Mouse (Mus musculus) frontal cortex, adult 2 months (tissue): ENCODE results near the gene Iqcc. TPM values are rescaled to one million over a fixed set of nuclear protein-coding genes. Genes with fewer than 3 reads are reported as not detected.

Experiments
- DNase-seq, 2 experiments: peaks; one replicate each; pipeline ENCODE4 v3.0.0; 2022; ENCODE audit warnings: low spot score in 1 of 2; ENCODE audit errors: extremely low spot score in 1 of 2
- polyA plus RNA-seq: library from polyadenylated mRNA; depleted of rRNA; stranded (reverse); fragments of >200 nt; gene quantifications from 2 replicates; pipeline ENCODE4 v1.2.3, GENCODE M21; 2012

Gene Iqcc
- polyA plus RNA-seq, 1 experiment = 34.9 TPM

- no peak for DNase-seq
Observed at GRCm38 (mm10) chr4:129622803-129623535, 4.1 kb upstream of the Iqcc start.

DNA sequence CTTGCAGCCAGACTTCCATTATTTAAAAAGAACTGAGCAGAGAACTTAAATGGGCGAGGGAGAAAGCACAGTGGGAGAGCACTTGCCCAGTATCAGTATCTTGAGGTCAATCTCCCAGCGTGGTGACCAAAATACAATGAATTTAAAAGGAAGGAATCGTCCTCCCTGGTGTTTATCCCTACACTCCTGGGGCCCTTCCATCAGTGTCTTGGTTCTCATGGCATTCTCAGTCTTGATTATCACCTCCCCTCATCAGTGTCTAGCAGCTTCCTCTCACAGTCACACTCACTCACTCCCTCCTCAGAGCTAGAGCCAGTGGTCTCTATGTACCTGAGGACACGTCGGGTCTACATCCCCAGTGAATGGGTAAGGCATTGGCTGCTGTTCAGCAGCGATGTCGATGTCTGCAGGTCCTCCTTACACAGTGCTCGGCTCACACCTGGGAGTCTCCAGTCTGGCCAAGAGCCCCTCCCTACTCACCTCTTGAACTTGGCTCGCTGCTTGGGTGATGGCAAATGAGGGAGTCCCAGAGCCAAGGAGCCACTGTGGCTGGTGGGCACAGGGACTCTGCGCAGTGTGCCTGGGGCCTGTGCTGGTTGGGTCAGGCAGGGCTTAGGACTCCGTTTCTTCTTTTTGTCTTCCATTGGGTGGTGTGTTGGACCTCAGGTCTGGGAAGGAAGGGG is 3.4 kb upstream of the Iqcc start:
- DNase-seq = no peak

- no peak for DNase-seq
Observed at GRCm38 (mm10) chr4:129621283-129621841, 2.5 kb upstream of the Iqcc start.

- no peak for DNase-seq
Observed at GRCm38 (mm10) chr4:129620419-129621282, 1.8 kb upstream of the Iqcc start.

DNA sequence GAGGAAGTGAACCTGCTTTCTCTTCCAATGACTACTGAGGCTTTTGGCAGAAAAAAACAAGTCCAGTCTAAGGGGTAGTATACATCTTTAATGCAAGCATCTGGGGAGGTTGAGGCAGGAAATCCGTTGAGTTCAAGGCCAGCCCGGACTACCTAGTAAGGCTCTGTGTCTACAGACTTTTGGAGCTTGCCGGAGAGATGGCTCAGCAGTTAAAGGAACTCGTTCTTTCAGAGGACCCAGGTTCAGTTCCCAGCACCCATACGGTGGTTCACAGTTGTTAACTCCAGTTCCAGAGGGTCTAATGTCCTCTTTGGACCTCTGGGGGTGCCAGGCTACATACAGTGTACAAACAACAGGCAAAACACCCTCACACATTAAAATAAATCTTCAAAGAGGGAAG is 868 bp downstream of the Iqcc start:
- no peak for DNase-seq

DNA sequence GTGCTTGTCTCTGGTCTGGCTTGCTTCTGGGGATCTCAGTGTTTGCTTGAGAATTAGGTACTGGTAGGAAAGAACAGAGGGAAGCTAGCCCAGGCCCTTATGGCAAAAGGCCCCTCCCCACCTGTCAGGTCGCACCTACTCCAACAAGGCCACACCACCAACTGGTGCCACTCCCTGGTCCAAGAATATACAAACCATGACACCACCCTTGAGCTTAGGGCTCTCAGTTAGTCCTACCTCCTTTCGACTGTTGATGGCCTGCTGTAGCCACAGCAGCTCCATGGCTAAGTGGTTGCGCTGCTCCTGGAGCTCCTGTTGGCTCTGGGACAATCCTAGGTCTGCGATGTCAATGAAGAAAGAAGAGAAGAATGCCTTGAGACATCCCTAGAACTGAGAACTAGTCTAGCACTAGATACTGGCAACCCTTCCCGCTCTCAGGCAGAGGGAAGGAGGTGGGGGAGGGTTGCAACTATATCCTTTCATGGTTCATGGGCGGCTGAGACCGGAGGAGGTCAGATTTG is 1.7 kb downstream of the Iqcc start:
- DNase-seq = no peak

DNA sequence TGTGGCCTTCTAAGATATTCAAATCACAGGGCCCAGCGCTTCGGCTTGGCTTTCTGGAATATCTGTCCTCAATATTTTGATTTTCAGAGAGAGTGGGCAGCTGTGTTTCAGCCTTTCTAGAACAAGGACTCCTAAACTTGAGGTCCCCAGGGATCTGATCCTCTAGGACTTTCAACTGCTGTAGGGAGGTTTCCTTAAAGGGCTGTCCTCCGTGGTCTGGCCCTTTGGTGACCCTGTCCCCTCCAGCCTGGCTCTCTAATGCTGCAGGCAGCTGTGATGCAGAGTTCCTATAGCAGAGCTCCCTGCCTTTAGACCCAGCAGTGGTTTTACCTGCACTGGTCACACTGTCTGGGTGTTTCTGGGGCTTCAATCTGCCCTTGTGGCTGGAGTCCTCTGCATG is 2.3 kb downstream of the Iqcc start:
- DNase-seq = no peak

GRCm38 (mm10) chr4:129615801-129616290 is 3.1 kb downstream of the Iqcc start:
- no peak for DNase-seq

DNA sequence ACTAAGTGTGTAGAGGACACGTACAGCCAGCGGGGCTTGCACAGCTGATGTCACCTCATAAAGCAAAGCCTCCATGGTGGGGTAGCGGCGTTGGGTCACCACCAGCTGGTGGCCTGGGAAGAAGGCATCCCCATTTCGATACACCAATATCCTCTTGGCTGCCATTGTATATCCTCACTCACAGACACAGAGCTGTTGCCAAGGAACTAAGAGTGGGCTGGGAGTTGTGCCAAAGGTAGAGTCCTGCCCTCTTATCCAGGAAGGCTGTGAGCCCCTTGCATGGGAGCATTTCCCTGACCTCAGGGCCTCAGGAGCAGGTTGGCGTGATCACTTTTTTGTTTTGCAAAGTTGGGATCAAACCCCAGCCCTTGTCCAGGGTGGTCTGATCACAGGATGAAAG is 4.8 kb downstream of the Iqcc start, which contains the start of gene Dcdc2b:
Gene Dcdc2b (minus strand): TSS at position 165 of the 400 bp plus-strand sequence.
- DNase-seq = no peak

GRCm38 (mm10) chr4:129610472-129610871 is 8.4 kb downstream of the Iqcc start:
- DNase-seq = no peak

DNA sequence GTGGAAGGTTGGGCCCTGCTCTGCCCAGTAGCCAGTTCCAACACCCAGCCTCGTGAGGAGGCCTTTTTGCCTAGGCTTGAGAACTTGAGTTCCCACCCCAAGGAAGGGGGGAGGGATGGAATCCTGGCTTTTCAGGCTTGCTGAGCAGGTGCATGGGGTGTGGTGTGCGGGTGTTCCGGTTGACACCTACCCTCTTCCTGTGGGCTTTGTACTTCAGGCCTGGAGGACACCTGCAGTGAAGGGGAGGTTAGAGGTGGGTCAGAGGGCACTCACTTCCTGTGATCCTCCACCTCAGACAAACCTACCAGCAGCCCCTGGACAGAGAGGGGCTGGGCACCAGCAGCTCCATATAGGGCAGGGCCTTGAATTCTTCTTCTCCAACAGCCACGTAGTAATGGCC is 8.9 kb downstream of the Iqcc start:
- no peak for DNase-seq

DNA sequence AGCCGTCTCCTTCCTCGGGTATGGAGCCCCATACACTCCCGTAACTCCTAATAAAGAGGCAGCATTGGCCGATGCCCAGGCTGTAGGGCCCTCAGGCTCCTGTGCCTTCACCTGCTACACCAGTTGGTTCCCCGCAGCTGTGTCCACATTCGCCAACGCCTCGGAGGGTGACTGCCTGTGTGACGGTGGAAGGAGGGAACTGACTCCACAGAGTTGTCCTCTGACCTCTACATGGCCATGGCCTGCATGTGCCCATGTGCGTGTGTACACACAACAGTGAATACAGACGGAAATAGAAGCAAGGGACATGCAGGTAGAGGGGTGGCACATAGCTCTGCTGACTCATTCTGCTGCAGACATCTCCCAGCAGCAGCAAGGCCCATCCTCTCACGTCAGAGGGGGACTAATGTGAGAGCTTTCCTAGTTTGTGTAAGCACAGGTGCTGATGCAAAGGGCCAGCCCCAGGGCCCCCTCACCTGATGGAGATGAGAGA is 9.7 kb downstream of the Iqcc start:
- no peak for DNase-seq

GRCm38 (mm10) chr4:129608426-129609025 is 10.4 kb downstream of the Iqcc start:
- peak; percentile 63 to 89 for DNase-seq

DNA sequence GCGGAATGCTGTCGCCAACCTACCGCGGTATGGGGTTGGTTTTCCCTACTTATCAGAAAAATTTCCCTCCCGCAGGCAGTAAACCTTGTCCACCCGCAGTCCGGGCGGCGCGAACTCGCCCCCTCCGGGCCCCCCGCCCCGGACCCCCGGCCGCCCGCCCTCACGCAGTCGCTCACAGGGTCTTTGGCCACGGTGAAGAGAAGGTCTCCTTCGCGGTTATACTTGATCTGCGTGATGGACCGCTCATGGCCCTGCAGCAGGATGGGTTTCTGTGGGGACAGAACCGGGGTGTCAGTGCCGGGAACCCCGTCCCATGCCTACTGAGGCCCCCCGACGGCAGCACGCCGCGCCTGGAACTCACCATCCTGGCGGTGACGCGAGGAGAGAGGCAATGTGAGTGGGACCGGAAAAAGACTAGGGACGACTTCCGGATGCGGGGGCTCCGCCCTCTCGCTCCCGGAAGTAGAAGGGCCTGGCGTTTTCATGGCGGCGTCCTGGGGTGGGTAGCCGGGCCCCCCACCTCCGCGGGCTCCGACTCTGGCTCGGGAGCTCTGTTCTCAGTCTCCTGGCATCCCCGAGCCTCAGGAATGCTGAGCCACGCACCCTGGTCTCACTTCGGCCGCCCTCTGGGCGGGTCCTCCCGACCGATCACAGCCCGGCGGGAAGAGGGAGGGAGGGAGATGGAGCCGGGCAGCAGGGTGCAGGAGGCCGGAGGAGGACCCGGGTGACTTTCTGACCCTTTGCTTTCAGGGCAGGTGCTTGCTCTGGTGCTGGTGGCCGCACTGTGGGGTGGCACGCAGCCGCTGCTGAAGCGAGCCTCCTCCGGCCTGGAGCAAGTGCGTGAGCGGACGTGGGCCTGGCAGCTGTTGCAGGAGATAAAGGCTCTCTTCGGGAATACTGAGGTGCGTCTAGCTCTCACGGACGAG is 18.4 kb downstream of the Iqcc start, which contains the start of the genes Eif3i and Tmem234:
Gene Eif3i (minus strand): TSS at position 416 of the 926 bp plus-strand sequence.
Gene Tmem234 (plus strand): TSS at position 436 of the 926 bp plus-strand sequence.
- peak; percentile 62 to 87 for DNase-seq

DNA sequence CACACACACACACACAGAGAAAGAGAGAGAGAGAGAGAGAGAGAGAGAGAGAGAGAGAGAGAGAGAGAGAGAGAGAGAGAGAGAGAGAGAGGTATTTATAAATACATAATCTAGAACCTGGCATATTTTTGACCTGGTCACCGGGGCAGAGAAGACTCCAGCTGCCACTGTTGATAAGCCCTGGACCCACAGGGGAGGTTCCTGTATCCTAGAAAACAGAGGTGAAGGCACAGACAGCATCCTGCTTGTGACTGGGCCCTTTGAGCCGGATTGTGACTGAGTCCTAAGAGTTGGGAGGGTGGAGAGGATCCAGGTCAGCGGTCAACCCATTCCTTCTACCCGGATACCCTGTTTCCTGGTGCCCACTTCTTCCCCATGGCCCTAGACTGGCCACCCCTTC is 30.0 kb downstream of the Iqcc start:
- DNase-seq = no peak

DNA sequence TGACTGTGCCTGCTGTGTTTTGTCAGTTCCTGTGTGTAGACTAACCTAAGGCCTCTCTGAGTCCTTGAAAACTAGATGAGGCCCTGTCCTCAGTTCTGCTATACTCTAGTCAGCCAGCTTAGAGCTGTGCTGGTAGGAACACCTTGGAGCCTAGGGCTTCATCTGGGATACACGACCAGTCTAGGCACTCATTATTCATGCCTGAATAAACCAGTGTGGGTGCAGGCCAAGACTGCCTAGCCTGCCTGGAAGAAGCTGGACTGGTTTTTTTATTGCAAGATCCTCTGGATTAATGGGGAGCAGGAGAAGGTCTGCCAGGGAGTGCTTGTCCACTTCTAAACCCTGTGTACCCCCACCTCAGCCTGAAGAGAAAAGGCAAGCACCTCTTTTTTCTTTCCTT is 32.0 kb downstream of the Iqcc start:
- DNase-seq = no peak

- no peak for DNase-seq
Observed at GRCm38 (mm10) chr4:129585773-129586172, 33.1 kb downstream of the Iqcc start.

DNA sequence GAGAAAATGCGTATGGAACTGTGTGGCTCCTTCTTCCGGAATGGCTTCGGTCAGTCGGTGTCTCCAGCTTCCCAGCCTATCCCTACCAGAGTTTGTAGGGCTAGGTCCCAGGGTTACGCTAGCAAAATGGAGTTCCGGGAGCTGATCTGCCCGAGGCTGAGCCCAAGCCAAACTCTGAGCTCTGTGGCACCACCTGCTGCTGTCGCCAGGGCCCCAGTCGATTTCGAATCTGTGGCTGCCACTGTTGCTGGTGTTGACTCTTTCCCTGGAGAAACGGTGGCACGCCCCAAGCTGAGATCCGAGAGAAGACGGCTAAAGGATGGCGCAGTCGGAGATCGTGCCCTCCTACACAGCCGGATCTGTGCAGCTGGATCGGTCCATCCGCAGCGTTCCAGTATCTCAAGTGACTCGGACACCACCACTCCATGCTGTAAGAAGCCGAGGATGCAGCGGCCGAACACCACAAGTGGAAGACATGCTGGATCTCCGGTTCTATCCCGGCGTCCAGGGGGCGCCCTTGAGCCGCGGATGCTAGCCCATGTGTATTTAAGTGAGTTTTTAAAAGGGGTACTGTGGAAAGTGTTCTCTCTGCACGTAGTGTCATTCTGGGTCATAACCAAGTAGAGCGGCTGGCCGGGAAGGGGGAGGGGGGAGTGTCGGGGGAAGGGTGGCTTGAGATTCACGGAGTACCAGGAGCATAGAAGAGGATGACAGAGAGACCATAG is 33.9 kb downstream of the Iqcc start:
- DNase-seq = peak in 1 of 2 experiments; percentile 88
